Mouse (Mus musculus): ENCODE data around the gene Pnmal1. TPM values are rescaled to one million over a fixed set of nuclear protein-coding genes. Genes with fewer than 3 reads are reported as not detected.

The Pnmal1 gene
- polyA plus RNA-seq, 1 experiment from 2014 or later: 1.8 TPM

DNA sequence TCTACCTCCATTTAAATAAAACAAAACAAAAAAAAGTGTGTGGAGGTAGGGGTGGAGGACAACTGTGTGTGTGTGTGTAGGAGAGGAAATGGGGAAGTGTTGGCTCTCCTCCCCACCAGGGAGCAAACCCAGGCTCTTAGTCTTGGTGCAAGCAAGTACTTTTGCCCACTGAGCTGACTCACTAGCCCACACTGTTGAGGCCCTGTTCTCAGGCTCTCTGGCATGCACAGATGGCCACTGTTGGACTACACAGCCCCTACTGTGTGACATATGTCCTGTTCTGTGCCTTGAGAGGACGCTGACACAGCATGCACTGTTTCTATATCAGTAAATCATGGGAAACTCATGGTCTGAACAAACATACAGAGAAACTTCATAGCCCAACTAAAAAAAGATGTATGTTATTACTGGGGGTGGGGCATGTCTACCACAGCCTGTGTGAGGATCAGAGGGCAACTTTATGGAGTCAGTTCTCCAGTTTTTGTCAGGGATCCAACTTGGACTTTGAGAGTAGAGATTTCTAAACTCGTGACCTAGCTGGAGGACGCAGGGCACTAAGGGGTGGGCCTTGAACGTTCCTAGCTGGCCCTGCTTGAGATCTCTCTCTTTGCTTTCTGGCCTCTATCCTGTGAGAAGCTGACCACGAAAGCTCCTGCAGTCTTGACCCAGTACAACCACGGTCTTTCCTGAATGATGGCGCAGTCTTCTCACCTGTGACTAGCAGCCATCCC is 43.9 kb downstream of the Pnmal1 start:
- DNase-seq (ENCODE audit: low spot score) (no peak), ATAC-seq (ENCODE audit: low FRiP score, low TSS enrichment) (no peak)
- H3K9ac ChIP-seq (ENCODE audit: low read length): no peak overlapping the region
- WGBS: 65% methylated on average over 7 of the region's 7 CpGs
- no peaks in the 10 kb centered on the region for H3K9me3 ChIP-seq (ENCODE audit: control insufficient read depth, low read length)
- H3K4me2 ChIP-seq (replicated peaks; ENCODE audit: low read depth): no peak overlapping the region
- peaks cover 24% of the 10 kb centered on the region for H3K36me3 ChIP-seq (ENCODE audit: control insufficient read depth, insufficient read depth, low read length)
- H3K4me1 ChIP-seq (replicated peaks; ENCODE audit: control insufficient read depth, insufficient read depth): no peaks in the 10 kb centered on the region
- peak overlapping the region; percentile 65; the same call in 1 of the 2 replicates for H3K27ac ChIP-seq (replicated peaks)
- no peaks in the 10 kb centered on the region for H3K27me3 ChIP-seq (ENCODE audit: control insufficient read depth, insufficient read depth, low read length)
- no peak for TF ChIP-seq CTCF (IDR thresholded peaks at IDR 0.05; ENCODE audit: low read depth)
- TF ChIP-seq EP300 (optimal IDR thresholded peaks at IDR 0.05): no peak
- H3K4me3 ChIP-seq (ENCODE audit: low read depth, low read length): no peak overlapping the region

DNA sequence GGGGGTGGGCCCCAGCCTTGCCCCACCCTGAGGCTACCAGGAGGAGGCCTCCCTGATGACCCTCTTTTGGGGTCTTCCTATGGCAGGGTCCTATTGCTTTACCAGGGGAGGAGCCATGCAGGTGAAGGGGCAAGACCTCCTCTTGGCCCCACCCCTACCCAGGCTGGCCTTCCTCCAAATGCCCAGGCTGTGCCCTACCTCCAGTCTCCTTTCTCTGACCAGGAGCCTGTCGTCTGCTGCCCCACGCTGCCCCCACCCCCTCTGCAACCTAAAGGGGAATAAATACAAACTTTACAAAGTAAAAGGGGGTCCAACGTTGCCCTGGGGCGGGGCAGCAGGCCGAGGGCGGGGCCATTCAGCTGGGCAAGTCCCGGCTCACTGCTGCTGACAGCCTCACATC is 45.2 kb downstream of the Pnmal1 start:
- DNase-seq (ENCODE audit: low spot score): peak; percentile 20
- Histone ChIP-seq H3K9ac (ENCODE audit: low read length) (no peak overlapping the region), H3K9me3 (ENCODE audit: control insufficient read depth, low read length) (no peaks in the 10 kb centered on the region), H3K27me3 (ENCODE audit: control insufficient read depth, insufficient read depth, low read length) (no peaks in the 10 kb centered on the region), H3K36me3 (ENCODE audit: control insufficient read depth, insufficient read depth, low read length) (peaks cover 33% of the 10 kb centered on the region), H3K4me1 (replicated peaks; ENCODE audit: control insufficient read depth, insufficient read depth) (no peaks in the 10 kb centered on the region), H3K4me2 (replicated peaks; ENCODE audit: low read depth) (no peak overlapping the region), H3K27ac (replicated peaks) (no peak overlapping the region), H3K4me3 (ENCODE audit: low read depth, low read length) (no peak overlapping the region)
- 59% methylated on average over 7 of the region's 7 CpGs for WGBS
- TF ChIP-seq CTCF (IDR thresholded peaks at IDR 0.05; ENCODE audit: low read depth) (no peak), EP300 (optimal IDR thresholded peaks at IDR 0.05) (no peak)
- no peak for ATAC-seq (ENCODE audit: low FRiP score, low TSS enrichment)

DNA sequence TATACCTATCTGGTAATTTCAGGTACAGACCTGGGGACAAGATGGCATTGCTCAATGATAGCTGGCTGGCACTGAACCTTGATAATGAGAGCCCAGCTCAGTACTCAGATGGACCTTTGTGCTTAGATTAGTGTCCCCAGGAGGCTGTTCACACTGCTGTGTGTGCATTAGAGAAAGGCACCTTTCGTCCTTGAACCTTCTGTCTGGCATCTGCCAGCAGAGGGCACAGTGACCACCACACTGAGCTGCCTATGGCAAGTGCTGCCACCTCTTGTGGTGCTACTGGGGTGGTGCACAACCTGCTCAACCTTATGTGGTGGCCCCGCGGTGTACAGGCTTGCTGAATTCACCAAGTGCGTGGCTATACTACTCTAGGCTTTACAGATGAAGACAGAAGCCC is 47.8 kb downstream of the Pnmal1 start:
- TF ChIP-seq EP300 (optimal IDR thresholded peaks at IDR 0.05) (no peak), CTCF (IDR thresholded peaks at IDR 0.05; ENCODE audit: low read depth) (peak; percentile 93)
- H3K27me3 ChIP-seq (ENCODE audit: control insufficient read depth, insufficient read depth, low read length): no peaks in the 10 kb centered on the region
- H3K4me2 ChIP-seq (replicated peaks; ENCODE audit: low read depth): no peak overlapping the region
- no peaks in the 10 kb centered on the region for H3K9me3 ChIP-seq (ENCODE audit: control insufficient read depth, low read length)
- H3K4me1 ChIP-seq (replicated peaks; ENCODE audit: control insufficient read depth, insufficient read depth): no peaks in the 10 kb centered on the region
- 70% methylated on average over 4 of the region's 4 CpGs for WGBS
- DNase-seq (ENCODE audit: low spot score) (peak; percentile 78), ATAC-seq (ENCODE audit: low FRiP score, low TSS enrichment) (peak; percentile 63)
- no peak overlapping the region for H3K27ac ChIP-seq (replicated peaks)
- no peak overlapping the region for H3K4me3 ChIP-seq (ENCODE audit: low read depth, low read length)
- H3K9ac ChIP-seq (ENCODE audit: low read length): no peak overlapping the region
- H3K36me3 ChIP-seq (ENCODE audit: control insufficient read depth, insufficient read depth, low read length): peaks cover 44% of the 10 kb centered on the region

DNA sequence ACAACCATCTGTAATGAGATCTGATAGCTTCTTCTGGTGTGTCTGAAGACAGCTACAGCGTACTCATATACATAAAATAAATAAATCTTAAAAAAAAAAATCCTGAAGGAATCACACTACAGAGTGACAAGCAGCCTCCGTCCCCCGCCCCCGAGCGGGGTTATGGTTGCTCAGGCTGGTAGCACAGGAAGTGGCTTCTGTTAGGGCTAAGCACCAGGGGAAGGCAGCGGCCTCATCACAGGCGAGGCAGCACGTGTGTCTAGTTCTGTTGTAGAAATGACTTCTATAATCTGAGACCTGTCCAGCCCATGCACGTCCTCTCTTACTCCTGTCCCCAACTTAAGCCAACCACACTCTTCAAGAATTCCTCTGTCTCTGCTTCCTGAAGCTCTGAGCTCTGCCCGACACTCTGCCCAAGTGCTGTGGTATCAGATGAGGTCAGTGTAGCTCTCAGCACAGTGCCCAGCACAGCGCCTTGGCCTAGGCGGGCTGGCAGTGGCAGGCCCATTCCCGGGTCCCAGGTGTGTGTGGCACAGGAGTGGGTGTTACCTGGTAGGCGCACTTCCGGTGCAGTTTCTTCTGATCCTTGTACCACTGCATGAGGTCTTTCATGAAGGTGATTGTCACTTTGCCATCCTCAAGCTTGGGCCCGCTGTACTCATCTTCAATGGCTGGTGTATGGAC is 50.0 kb downstream of the Pnmal1 start:
- no peak overlapping the region for H3K9ac ChIP-seq (ENCODE audit: low read length)
- H3K27me3 ChIP-seq (ENCODE audit: control insufficient read depth, insufficient read depth, low read length): no peaks in the 10 kb centered on the region
- no peak overlapping the region for H3K27ac ChIP-seq (replicated peaks)
- no peak overlapping the region for H3K4me3 ChIP-seq (ENCODE audit: low read depth, low read length)
- no peak overlapping the region for H3K4me2 ChIP-seq (replicated peaks; ENCODE audit: low read depth)
- ATAC-seq (ENCODE audit: low FRiP score, low TSS enrichment) (no peak), DNase-seq (ENCODE audit: low spot score) (no peak)
- TF ChIP-seq CTCF (IDR thresholded peaks at IDR 0.05; ENCODE audit: low read depth) (no peak), EP300 (optimal IDR thresholded peaks at IDR 0.05) (no peak)
- no peaks in the 10 kb centered on the region for H3K9me3 ChIP-seq (ENCODE audit: control insufficient read depth, low read length)
- no peaks in the 10 kb centered on the region for H3K4me1 ChIP-seq (replicated peaks; ENCODE audit: control insufficient read depth, insufficient read depth)
- peaks cover 51% of the 10 kb centered on the region for H3K36me3 ChIP-seq (ENCODE audit: control insufficient read depth, insufficient read depth, low read length)
- WGBS: 86% methylated on average over 16 of the region's 16 CpGs

DNA sequence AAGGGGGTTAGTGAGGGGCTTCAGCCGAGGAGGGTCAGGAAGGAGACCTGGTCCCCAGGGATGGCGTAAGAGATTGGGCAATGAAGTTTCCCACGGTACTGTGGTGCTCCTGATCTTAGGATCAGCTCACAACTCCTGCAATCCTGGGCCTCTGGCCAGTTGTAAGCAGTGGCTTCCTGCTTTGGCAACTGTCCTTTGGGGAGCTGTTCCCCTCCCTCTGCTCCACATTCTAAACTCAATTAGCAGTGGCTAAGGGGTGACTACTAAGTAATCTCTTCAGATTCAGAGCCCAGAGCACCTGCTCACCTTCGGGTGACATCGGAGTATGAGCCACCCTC is 50.5 kb downstream of the Pnmal1 start:
- Histone ChIP-seq H3K36me3 (ENCODE audit: control insufficient read depth, insufficient read depth, low read length) (peaks cover 54% of the 10 kb centered on the region), H3K9ac (ENCODE audit: low read length) (no peak overlapping the region), H3K27ac (replicated peaks) (no peak overlapping the region), H3K9me3 (ENCODE audit: control insufficient read depth, low read length) (no peaks in the 10 kb centered on the region), H3K4me2 (replicated peaks; ENCODE audit: low read depth) (no peak overlapping the region), H3K27me3 (ENCODE audit: control insufficient read depth, insufficient read depth, low read length) (no peaks in the 10 kb centered on the region), H3K4me1 (replicated peaks; ENCODE audit: control insufficient read depth, insufficient read depth) (no peaks in the 10 kb centered on the region), H3K4me3 (ENCODE audit: low read depth, low read length) (no peak overlapping the region)
- DNase-seq (ENCODE audit: low spot score) (no peak), ATAC-seq (ENCODE audit: low FRiP score, low TSS enrichment) (no peak)
- 88% methylated on average over 5 of the region's 5 CpGs for WGBS
- TF ChIP-seq CTCF (IDR thresholded peaks at IDR 0.05; ENCODE audit: low read depth) (no peak), EP300 (optimal IDR thresholded peaks at IDR 0.05) (no peak)

Data from stomach, postnatal 0 days (tissue).